Mouse (Mus musculus): ENCODE results near the gene Oip5. TPM values are rescaled to one million over a fixed set of nuclear protein-coding genes. Genes with fewer than 3 reads are reported as not detected.

Oip5 gene
- 3.0 TPM for polyA plus RNA-seq (2017; shearing (Covaris generic))

GRCm38 (mm10) chr2:119618199-119618982, at the start of gene Oip5, which contains the start of gene Nusap1:
Oip5 (minus strand) TSS chr2:119618469.
Nusap1 (plus strand) TSS chr2:119618298.

DNA sequence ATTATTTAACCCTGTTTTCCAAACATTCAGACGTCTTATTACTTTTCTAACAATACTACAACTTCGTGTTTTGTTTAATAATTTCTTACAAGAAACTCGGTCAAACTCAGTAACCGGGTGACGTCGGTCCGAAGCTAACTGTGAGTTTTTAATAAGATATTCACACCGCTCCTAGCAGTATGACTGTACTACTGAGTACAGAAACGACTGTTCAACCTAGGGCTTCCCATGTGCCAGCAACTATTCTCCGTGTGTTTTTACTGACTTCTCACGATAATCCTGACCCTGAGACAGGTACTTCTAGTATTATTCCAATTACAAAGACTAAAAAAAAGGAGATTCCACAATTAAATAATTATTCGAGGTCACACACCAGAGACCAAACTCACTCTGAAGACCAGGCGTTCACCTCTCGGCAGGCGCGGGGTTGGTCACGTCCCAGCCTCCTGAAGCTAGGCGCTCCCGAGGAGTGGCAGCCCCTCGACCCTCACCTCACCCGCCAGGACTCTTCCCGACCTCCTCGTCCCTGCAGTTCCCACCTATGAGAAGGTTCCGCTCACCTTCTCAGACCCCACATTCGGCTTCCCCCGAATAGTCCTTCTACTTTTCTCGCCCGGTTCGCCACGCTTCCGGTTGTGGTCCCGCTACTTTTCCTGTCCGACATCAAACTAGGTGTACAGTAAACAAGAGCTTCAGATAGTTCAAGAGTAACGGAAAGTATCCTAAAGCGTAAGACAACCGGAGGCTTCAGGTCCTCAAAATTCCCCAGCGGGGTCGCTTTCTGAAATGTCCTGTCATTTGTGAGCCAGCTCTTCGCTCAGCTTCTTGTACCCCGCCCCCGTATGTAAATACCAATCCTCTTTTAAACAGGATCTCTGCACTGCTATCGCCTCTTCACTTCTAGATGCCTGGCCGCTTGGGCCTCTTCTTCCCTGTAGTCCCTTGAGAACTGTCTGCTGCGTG, 44.2 kb upstream of the Oip5 start, which contains the start of gene Ndufaf1:
Gene Ndufaf1, minus strand, starts transcription at position 608 of the 963 bp plus-strand sequence.

Other genes starting within 250 kb of the Oip5 start
- gene Ino80, start 140.8 kb downstream of the Oip5 start, polyA plus RNA-seq (2017; shearing (Covaris generic)) = 6.3 TPM
- 0.25 TPM for gene Exd1, start 70.8 kb downstream of the Oip5 start, polyA plus RNA-seq (2017; shearing (Covaris generic))
- 86.0 TPM for gene Chp1, start 70.8 kb downstream of the Oip5 start, polyA plus RNA-seq (2017; shearing (Covaris generic))
- 3.9 TPM for gene Nusap1, start 171 bp downstream of the Oip5 start, polyA plus RNA-seq (2017; shearing (Covaris generic))
- 44.6 TPM for gene Ndufaf1, start 44.4 kb upstream of the Oip5 start, polyA plus RNA-seq (2017; shearing (Covaris generic))
- gene Rtf1, start 56.6 kb upstream of the Oip5 start, polyA plus RNA-seq (2017; shearing (Covaris generic)) = 22.5 TPM
- not detected for gene Itpka, start 123.9 kb upstream of the Oip5 start, polyA plus RNA-seq (2017; shearing (Covaris generic))
- not detected for gene Ltk, start 142.0 kb upstream of the Oip5 start, polyA plus RNA-seq (2017; shearing (Covaris generic))
- gene Rpap1, start 169.1 kb upstream of the Oip5 start, polyA plus RNA-seq (2017; shearing (Covaris generic)) = 47.8 TPM
- gene Tyro3, start 179.3 kb upstream of the Oip5 start, polyA plus RNA-seq (2017; shearing (Covaris generic)) = 1.8 TPM